Mouse (Mus musculus): ENCODE data around the gene Pbxip1.

Gene Pbxip1

GRCm38 (mm10) chr3:89486916-89487702 is 50.6 kb downstream of the Pbxip1 start:
- DNase-seq: no peak

GRCm38 (mm10) chr3:89490790-89491189 is 54.3 kb downstream of the Pbxip1 start:
- DNase-seq: no peak

- no peak for DNase-seq
Observed at GRCm38 (mm10) chr3:89491559-89491958, 55.1 kb downstream of the Pbxip1 start.

GRCm38 (mm10) chr3:89492701-89493151 is 56.2 kb downstream of the Pbxip1 start:
- DNase-seq: no peak

- DNase-seq: no peak
Observed at GRCm38 (mm10) chr3:89494630-89495029, 58.1 kb downstream of the Pbxip1 start.

GRCm38 (mm10) chr3:89496366-89496765 is 59.9 kb downstream of the Pbxip1 start:
- DNase-seq: no peak

- DNase-seq: no peak
Observed at GRCm38 (mm10) chr3:89499696-89500095, 63.2 kb downstream of the Pbxip1 start.
